Mouse (Mus musculus) kidney, postnatal 14 days (tissue): Measurements from ENCODE around the gene Mbd6.
"Not testable (repeated sequence)": the region's sequence is repeated elsewhere in the genome, so short reads cannot be mapped to it uniquely, and the experiment has no call there.

Experiments used
- DNase-seq: peaks from one replicate; pipeline ENCODE4 v3.0.0; 2022; ENCODE audit warnings: mixed read lengths

Gene Mbd6

GRCm38 (mm10) chr10:127312356-127312676 is 23.5 kb upstream of the Mbd6 start:
- DNase-seq = peak; percentile 86

DNA sequence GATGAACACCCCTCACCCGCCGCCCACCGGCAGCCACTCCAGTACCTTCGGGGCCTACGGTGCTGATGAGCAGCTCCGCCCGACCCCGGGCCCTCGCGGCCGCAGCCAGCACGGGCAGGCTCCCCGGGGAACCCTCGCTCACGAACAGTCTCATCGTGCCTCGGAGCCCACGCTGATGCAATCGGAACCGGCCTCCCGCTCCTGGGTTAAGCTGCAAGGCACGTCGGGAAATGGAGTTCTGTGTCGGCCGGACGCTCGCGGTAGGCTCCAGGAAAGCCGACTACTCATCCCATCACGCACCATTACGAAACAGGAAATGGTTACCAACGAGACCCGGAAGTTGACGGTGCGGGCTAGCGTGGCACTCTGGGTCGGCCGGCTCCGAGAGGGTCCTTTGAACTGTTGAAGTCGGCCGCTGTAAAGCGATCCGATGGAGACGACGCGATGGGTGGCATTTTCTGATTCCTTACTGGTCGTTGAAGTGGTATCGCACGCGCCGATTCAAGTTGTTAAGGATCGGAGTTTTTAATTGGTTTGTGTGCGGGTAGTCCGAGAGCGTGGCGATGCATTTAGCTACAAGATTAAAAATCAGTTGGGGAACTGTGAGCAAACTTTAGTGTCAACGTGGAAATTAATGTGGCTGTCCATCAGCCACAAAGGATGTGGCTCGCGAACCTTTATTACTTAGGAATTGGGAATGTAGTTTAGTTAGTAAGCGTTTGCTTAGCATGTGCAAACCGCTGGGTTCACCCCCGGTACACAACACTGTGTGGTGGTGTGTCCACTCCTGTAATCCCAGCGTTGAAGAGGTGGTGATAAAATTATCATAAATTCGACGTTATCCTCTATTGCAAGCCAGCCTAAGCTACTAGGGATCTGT is 22.9 kb upstream of the Mbd6 start, which contains the start of gene Mars:
Mars (minus strand) TSS at position 311 of the 880 bp plus-strand sequence.
- DNase-seq = peak; percentile 96

GRCm38 (mm10) chr10:127310523-127311475 is 22.0 kb upstream of the Mbd6 start:
- no peak for DNase-seq

DNA sequence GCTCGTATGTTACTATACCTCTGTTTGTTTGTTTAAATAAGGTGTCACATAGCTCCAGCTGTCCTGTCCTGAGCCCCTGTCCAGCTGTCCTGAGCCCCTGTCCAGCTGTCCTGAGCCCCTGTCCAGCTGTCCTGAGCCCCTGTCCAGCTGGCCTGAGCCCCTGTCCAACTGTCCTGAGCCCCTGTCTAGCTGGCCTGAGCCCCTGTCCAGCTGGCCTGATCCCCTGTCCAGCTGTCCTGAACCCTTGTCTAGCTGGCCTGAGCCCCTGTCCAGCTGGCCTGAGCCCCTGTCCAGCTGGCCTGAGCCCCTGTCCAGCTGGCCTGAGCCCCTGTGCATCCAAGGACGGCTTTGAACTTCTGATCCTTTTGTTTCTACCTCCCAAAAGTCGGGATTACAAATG is 20.3 kb upstream of the Mbd6 start:
- DNase-seq = not testable (repeated sequence)

DNA sequence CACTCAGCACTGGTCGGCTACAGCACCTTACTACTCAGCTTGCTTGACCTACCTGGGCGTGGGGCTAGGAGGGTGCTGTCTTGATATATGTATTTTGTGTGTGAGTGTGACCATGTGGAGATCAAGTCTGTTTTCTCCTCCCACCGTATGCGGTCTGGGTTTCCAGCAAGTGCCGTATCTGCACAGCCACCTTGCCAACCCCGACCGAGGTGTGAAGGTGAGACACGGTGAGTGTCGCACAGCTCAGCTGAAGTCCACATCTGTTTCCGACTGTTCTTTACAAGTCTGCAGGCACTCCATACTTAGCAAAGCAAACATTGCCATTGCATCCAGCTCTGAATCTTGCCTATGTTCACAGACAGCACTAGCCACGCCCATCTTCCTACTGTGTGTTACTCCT is 14.3 kb upstream of the Mbd6 start:
- no peak for DNase-seq

- DNase-seq = no peak
Observed at GRCm38 (mm10) chr10:127300361-127300760, 11.5 kb upstream of the Mbd6 start.

DNA sequence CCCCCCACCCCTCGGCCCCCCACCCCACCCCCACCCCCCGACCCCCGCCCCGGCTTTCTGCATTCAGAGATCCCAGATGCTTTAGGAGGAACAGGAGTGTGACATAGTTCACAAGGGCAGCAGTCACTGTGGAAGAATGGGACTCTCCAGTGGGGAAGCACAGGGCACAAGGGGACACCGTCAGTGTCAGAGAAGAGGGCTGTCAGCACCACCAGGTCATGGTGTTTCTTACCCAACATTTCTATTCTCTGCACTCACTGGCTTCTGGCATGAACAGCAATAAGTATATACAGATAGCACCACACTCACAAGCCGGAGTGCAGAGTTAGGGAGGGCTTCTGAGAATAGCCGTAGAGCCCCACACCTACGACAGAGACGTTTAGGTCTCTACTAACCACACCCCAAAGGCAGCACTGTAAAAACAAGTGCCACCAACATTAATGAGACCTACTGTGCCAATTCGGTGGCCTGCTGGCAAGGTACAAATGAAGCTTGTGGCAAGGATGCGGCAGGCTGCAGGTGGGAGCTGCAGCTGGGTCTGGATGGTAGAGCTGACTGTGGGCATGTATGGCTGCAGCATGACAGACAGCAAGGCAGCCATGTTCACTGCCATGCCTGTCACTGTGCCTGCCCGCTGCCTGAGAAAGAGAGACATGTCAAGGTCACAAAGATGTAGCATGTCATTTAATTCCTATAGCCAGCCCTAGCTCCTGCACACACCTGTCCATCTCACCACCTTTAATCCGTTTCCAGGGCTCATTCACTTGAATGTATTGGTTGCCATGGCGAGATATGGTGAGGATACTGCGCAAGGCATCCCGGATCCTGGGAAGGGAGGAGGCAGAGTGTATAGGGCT is 8.4 kb upstream of the Mbd6 start:
- no peak for DNase-seq

DNA sequence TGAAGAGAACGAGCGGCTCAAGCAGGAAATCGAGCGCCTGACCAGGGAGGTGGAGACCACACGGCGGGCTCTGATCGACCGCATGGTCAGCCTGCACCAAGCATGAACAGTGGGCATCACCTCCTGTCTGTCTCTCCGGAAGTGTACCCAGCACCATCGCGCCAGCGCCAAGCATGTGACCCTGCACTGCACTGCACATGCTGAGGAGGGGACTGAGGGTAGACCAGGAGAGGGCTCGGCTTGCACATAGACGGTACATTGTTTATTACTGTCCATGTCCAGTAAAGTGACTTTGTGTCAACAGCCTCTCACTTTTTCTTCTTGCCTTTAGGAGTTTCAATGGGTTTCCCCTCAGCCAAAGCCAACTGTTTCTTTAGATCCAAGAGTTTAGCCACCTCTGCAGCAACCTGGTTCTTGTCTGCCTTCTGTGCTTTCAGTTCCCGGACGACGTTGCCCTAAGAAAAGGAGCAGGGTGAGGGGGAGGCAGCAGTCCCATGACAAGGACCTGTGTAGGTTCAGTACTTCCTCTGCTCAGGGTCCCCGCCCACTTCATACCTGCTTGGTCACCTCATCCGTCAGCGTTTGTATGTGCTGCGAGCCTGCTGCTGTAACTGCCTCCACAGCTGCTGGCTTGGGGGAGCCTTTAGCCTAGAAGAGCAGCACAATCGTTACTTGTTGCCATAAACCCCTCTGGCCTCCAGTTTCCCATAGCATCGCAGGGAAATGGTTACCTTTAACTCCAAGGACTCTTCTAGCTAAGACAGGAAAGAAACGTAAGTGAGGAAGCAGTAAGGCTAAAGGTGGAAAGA is 7.4 kb upstream of the Mbd6 start:
- DNase-seq = no peak

DNA sequence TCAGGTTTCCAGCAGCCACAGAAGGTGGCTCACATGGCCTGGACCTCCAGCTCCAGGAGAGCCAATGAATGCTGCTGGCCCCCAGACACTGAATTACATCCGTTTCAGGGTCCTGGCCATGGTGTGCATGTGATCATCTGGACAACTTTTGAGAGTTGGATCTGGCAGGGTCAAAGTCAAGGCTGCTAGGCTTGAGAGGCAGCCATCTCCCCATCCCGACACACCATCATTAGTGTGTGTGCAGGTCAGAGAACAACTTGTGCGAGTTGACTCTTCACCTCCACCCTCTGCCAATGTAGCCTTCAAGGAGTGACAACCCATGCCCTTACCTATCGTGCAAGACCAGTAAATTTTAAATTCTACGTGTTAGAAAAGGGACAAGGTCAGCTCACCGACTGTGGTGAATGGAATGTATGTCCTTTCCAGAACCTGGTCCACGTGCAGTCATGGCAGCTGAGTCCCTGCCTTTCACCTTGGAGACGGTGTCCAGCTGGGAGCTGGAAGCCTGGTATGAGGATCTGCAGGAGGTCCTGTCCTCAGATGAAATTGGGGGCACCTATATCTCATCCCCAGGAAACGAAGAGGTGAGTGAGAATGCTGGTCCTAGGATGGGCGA is 6.2 kb upstream of the Mbd6 start:
- no peak for DNase-seq

GRCm38 (mm10) chr10:127293590-127294113 is 4.8 kb upstream of the Mbd6 start:
- DNase-seq = no peak

GRCm38 (mm10) chr10:127292987-127293538 is 4.2 kb upstream of the Mbd6 start:
- DNase-seq = peak; percentile 24

DNA sequence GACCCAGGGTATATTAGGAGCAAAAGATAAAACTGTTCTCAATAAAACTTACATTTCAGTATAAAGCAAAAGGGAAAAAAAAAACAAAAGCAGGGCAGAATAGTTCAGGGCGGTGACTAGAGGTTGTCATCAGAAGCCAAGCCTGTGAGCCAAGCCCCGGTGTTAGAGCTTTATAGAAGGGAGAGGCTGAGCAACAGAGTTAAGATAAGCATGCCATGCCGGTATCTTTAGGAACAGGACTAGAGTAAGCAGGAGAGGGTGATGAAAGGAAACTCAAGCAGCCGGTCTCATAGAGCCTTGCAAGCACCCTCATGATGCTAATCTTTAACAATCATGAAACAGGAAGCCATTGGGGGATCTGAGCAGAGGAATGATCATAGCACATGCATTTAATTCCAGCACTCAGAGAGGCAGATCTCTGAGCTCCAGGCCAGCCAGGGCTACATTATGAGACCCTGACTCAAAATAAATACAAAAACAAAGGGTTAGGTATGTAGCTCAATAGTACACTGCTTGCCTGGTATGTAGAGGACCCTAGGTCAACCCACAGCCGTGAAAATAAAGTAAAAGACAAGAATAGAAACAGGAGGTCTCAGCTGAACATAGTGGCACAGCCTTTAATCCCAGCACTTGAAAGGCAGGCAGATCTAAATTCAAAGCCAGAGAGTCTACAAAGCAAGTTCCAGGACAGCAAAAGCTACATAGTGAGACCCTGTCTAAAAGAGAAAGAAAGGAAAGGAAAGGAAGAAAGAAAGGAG is 3.2 kb upstream of the Mbd6 start:
- no peak for DNase-seq

- DNase-seq = peak; percentile 75
Observed at GRCm38 (mm10) chr10:127290930-127291880, 2.4 kb upstream of the Mbd6 start.

GRCm38 (mm10) chr10:127290307-127290929 is 1.6 kb upstream of the Mbd6 start:
- peak; percentile 100 for DNase-seq

- DNase-seq = peak; percentile 79
Observed at GRCm38 (mm10) chr10:127289573-127290191, 864 bp upstream of the Mbd6 start.

DNA sequence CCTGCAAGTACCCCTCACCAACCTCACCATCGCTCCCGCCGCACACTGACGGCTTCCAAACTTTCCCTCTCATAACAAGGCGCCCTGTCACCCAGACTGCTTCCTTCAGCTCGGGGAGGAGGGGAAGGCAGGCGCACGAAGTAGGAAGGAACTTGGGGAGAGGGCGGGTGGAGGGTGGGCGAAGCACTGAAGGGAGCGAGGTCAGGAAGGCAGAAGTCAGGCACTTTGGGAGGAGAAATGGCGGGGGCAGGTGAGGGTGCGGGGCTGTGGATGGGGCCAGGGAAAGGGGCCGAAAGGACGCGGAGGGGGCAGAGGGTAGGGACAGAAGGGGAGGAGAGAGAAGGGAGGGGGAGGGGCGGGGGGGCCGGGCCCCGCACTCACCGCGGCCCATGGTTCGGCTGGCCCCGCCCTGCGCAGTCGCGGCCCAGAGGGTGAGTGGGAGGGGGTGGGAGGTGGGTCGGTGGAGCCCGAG is 454 bp downstream of the Mbd6 start:
- DNase-seq = no peak

DNA sequence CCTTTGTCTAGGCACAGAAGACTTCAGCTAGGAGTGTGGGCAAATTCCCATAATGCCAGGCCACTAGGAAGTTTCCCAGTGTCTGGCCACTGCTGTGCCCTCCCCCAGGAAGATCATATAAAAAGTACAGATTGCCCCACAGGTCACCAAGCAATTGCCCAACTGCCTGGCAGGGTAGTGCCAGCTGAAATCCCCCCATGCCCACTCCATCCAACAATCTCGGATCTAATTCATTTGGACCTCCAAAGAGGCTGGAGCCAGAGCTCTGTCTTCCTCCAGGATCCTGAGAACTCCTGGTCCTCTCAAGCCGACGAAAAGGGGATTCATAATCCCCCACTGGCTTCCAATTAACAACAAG is 903 bp downstream of the Mbd6 start:
- DNase-seq = no peak
